Mouse (Mus musculus) embryo, embryonic 11.5 days (tissue): ENCODE data around the gene Trpm3.

Source experiments
- DNase-seq: peaks from one replicate; pipeline ENCODE4 v3.0.0-alpha.2; 2012; ENCODE audit warnings: low read depth, low spot score

The Trpm3 gene

GRCm38 (mm10) chr19:22920949-22921348 is 782.1 kb downstream of the Trpm3 start:
- DNase-seq, result no peak

DNA sequence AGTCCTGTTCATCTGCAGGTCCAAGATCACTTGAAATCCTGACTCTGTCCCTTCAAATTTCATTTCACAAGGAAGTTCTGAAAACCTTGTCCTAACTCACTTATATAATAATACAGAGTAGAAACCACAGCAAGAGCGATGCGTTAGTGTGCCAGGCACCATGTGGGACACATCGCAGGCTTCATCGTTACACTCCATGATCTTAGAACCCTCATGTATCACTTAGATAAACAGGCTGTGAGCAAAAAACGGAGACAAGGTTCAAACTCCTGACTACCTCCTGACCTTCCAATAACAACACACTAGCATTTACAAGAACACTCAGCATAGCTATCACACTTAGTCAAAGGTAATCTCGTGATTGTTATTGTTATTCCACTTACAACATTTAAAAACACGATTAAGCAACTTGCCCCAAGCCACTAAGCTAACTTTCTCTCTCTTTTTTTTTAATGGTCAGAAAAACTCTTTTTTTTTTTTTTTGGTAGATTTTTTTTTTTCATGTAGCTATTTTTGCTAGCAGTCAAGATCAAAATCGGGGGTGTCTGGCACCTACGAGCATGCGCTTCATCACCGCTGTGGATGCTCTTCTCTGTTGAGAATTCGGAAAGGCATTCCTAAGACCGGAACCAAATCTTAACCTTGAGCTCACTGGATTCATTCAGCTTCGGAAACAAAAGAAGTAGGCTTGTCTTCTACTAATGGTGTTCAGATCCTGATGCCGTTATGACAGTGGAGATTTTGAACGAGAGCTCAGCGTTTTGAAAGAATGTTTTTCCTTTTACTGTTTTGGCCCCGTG is 784.2 kb downstream of the Trpm3 start:
- DNase-seq, result no peak

DNA sequence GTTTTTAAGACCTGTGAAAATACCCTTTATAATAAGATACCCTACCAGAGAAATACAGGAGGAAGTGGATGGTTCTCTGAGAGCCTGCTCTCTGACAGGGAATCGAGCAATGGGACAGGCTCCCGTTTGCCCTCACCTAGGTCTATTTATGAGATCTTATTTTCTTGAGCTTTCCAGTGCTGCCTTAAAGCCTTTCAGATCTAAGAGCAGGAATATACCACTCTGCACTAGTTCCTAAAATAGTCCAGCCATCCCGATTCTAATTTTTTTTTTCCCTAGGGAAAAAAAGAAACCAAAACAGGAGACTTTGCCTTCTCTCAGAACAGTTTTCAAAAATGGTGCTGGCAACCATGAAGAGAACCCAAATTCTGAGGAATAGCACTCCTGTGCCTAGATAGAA is 786.4 kb downstream of the Trpm3 start:
- no peak for DNase-seq

DNA sequence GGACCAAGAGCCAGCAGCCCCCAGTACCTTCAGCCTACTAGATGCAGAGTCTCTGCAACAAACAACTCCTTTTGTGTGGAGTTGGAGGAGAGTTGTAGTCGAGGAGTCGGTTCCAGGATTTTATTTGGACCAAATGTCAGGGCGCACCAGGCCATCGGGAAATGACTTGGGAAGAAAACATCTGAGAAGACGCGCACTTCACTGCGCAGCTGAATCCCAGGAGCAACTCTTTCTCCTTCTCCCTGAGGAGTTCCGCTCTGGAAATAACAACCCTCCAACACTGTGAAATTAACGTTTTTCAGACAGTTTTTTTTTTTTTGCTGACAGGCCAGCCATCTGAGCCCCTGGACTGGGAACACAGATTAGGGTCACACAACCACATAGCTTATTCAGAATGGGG is 787.9 kb downstream of the Trpm3 start:
- no peak for DNase-seq

GRCm38 (mm10) chr19:22928366-22928765 is 789.5 kb downstream of the Trpm3 start:
- DNase-seq, result no peak

DNA sequence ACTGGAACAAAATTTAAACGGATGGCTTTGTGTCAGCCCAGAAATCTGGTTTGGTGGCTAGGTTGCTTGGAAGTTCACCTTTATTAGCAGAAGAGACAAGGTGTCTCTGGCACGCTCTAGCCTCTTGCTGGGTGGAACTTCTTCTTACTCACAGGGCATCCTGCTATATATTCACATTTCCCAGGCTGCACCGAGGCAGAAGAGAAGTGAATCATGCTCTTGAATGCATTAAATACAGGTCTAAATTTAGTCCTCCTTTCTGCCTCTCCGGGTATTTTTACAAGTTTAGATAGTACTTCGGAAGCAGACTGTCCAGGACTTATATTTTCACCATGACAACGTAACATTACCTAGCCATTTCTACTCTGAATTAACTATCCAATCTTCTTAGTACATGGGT is 790.9 kb downstream of the Trpm3 start:
- DNase-seq, result no peak

DNA sequence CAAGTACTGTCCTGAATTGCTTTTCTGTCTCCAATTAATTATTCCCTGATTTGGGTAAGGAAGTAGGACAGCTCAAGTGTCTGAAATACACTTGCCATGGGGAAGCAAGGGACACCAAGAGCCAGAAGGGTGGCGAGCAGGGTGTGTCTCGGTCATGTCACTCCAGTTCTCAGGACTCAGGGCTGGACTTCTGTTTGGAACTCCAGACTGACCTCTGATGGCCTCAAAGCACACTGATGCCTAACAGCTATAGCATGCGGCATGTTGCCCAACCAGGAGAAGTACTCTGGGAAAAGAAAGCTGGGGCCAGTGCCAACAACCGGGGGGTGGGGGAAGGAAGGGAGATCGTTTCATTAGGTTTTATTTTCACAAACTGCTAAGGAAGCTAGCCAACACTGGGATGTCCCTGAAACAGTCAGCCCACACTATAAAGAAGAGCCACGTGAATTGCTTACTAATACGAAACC is 791.6 kb downstream of the Trpm3 start:
- DNase-seq, result no peak

GRCm38 (mm10) chr19:22931006-22931405 is 792.2 kb downstream of the Trpm3 start:
- DNase-seq, result no peak

DNA sequence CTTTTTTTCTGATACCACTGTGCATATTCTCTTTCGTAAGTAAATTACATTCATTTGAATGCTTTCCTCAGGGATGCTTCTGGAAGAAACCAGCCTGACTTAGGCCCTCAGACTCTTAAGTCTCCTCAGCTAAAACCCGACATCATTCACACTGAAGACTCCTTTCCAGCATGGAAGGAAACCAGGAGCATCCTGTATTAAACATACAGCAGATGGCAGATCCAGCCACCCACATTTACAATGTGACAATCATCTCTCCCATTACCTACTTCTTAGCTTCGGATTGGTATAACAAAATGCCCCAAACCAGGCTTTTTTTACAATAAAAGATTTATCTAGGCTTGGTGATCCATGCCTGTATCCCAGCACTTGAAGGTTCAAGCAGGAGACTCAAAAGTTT is 796.2 kb downstream of the Trpm3 start:
- DNase-seq, result no peak

GRCm38 (mm10) chr19:22938848-22939724 is 800.2 kb downstream of the Trpm3 start:
- no peak for DNase-seq

GRCm38 (mm10) chr19:22939836-22940235 is 801.0 kb downstream of the Trpm3 start:
- DNase-seq, result no peak

- DNase-seq, result no peak
Observed at GRCm38 (mm10) chr19:22940487-22940886, 801.6 kb downstream of the Trpm3 start.

- DNase-seq, result no peak
Observed at GRCm38 (mm10) chr19:22940956-22941355, 802.1 kb downstream of the Trpm3 start.

- no peak for DNase-seq
Observed at GRCm38 (mm10) chr19:22952480-22952879, 813.6 kb downstream of the Trpm3 start.

- DNase-seq, result no peak
Observed at GRCm38 (mm10) chr19:22953191-22953590, 814.3 kb downstream of the Trpm3 start.

DNA sequence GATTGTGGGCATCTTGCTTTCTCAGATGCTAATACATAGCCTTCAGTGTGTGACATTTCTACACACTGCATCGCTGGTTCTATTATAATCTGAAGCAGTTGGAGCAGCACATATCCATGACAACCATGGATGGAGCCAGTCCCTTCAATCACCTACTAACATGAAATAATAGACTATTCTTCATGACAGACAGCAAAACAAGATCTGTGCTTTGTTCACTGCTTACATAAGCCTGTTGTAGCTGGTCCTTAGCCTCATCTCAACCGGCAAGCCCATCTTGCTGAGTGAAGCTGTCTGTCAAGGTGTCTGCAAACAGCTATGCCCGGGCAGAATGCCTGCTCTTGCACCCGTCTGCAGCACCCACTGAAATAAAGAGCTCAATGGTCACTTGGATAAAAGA is 819.6 kb downstream of the Trpm3 start:
- DNase-seq, result no peak

DNA sequence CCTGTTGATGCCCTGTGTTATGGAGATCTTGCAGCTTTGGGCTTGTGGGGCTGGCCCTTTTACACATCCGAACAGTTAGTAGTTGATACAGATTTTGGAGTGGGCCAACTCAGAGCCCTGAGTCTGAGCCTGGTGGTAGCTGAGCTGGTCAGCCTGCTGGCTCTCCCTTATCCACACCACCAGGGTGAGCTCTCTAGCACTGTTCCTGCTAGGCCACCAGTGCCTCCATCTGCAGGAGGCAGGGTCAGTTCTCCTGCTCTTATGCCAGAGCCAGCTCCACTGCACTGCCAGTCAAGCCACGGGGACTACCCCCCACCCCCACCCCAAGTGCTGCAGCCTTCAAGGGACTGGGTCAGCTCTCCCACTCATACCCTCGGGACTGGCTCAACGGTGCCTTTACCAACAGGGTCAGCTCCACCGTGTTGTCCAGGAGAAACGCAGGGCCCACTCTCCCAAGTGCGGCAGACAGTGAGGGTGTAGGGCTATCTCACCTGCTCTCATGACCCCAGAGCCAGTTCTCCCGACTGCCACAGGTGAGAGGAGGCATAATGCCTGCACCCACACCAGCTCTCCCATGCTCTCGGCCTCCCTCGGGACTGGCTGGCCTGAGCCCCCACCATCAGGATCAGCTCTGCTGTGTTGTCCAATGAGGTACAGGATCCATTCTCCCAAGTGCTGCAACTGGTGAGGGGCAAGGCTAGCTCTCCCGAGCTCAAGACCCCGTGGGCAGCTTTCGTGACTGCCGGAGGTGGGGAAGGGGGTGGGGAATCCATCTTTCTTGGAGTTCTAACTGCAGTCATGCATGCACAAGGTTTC is 821.8 kb downstream of the Trpm3 start:
- DNase-seq, result no peak

GRCm38 (mm10) chr19:22962001-22962708 is 823.3 kb downstream of the Trpm3 start:
- no peak for DNase-seq

GRCm38 (mm10) chr19:22962731-22963130 is 823.9 kb downstream of the Trpm3 start:
- no peak for DNase-seq

DNA sequence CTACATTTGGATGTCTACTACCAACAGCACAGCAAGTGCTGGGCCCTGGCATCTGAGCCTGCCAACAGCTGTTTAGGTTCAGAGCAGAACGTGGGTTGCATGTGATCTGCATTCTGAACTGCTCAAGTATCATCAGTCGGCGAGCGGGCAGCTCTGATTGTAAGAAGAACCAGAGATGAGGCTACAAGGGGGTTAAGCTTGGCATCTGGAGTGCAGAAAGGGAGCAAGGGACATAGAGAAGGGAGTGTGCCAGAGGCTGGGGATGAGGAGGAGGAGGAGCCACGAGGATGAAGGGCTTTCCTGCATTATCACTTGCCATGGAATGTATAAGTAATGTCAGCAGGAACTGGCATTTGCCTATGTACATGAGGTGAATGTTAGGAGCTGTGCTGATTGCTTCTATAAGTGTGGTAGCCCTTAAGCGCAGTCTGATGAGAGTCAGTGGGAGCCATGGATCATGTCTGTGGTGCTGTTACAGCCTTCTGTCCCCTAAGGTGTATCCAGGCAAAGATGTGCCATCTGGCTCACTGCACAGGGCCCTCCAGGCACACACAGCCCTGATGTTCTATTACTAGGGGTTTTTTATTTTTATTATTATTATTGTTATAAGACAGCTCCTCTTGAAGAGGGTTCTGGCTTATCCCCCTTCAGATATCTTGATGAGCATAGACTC is 825.0 kb downstream of the Trpm3 start:
- no peak for DNase-seq

GRCm38 (mm10) chr19:22965470-22965869 is 826.6 kb downstream of the Trpm3 start:
- no peak for DNase-seq
